ENCODE assay signal across 23 mouse cellular contexts in the genomic region with DNA sequence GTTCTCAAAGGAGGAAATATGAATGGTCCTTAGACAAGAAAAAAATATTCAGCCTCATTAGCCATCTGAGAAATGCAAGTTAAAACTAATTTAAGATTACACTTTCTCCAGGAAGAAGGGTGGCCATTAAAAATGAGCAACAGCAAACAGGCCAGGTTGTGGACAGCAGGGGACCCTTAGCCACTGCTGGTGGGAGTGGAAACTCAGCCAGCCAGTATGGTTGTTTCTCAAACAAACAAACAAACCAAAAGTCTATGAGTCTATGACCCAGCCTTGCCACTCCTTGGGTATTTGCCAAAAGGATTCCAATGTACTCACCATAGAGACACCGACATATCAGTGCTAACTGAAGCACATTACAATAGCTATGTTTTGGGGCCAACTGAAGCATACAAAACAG.
DNase-seq lines count a peak whose midpoint lies in the region; ATAC-seq and TF ChIP-seq lines count a peak whose summit lies in the region.
"Had no signal": no experiment of that assay in that cellular context is flagged by ENCODE, and none has a peak within 500 bp of the region (broad histone marks: within the 10 kb centered on the region; RNA-seq: fewer than 3 reads in every experiment).

No protein-coding gene starts in this region.

- H3K27me3 ChIP-seq in heart, embryonic 11.5 days (ENCODE audit: control insufficient read depth, insufficient read depth, low read length) = no peaks in the 10 kb centered on the region
- H3K27me3 ChIP-seq: CH12.LX; forebrain, embryonic 13.5 days; heart, embryonic 12.5 days; heart, embryonic 15.5 days had no signal

- peaks cover 5% of the 10 kb centered on the region for H3K4me1 ChIP-seq in heart, embryonic 11.5 days (ENCODE audit: control insufficient read depth, insufficient read depth, low read length)
- H3K4me1 ChIP-seq: forebrain, embryonic 10.5 days; forebrain, embryonic 13.5 days; hindbrain, embryonic 10.5 days had no signal

- H3K36me3 ChIP-seq in heart, embryonic 11.5 days (ENCODE audit: control insufficient read depth, insufficient read depth, low read length) = no peaks in the 10 kb centered on the region
- H3K36me3 ChIP-seq: forebrain, embryonic 10.5 days; G1E; heart, embryonic 12.5 days; heart, embryonic 15.5 days; hindbrain, embryonic 10.5 days had no signal

- no peak overlapping the region for H3K4me2 ChIP-seq in heart, embryonic 11.5 days
- H3K4me2 ChIP-seq: forebrain, embryonic 13.5 days; heart, embryonic 12.5 days; heart, embryonic 15.5 days had no signal

- H3K4me3 ChIP-seq in heart, embryonic 11.5 days (ENCODE audit: low read depth, low read length) = no peak overlapping the region
- H3K4me3 ChIP-seq: forebrain, embryonic 10.5 days; forebrain, embryonic 13.5 days; heart, embryonic 12.5 days; heart, embryonic 15.5 days; hindbrain, embryonic 10.5 days had no signal

- TF ChIP-seq POLR2A in brain, embryonic 14.5 days (IDR thresholded peaks at IDR 0.05; ENCODE audit: borderline replicate concordance, extremely low read depth, insufficient read depth, insufficient read length, poor library complexity, severe bottlenecking) = no peak

- intact Hi-C loops in left cerebral cortex, postnatal 4 days (cut with DNase I) = no loop called here

- H3K27ac ChIP-seq in heart, embryonic 11.5 days (ENCODE audit: low read depth, low read length) = no peak overlapping the region
- H3K27ac ChIP-seq: forebrain, embryonic 10.5 days; forebrain, embryonic 13.5 days; heart, embryonic 15.5 days; hindbrain, embryonic 10.5 days had no signal

- H3K9me3 ChIP-seq in heart, embryonic 11.5 days (replicated peaks; ENCODE audit: control insufficient read depth, low read length) = no peaks in the 10 kb centered on the region
- H3K9me3 ChIP-seq: forebrain, embryonic 10.5 days; forebrain, embryonic 13.5 days; G1E; heart, embryonic 12.5 days; heart, embryonic 15.5 days; hindbrain, embryonic 10.5 days had no signal

- DNase-seq in cerebellum, postnatal 14 days = peak; percentile 41 to 61
- DNase-seq in cerebellum, adult 9-10 months = no peak
- DNase-seq in heart, adult 11 months = peak; percentile 29
- peak; percentile 21 for DNase-seq in left cerebral cortex, postnatal 4 days
- DNase-seq in left cerebral cortex, adult 18-20 months (ENCODE audit: low spot score in 2 of 2) = no peak
- DNase-seq in brain, embryonic 14.5 days (ENCODE audit: low read depth) = peak; percentile 26
- DNase-seq: B cell, adult 2 months; gastrocnemius, postnatal 10 days; gastrocnemius, postnatal 36 days; heart, postnatal 36 days had no signal

- WGBS in heart, embryonic 11.5 days (ENCODE audit: insufficient replicate concordance) = 90% methylated on average over 1 of the region's 1 CpGs

- no peak for TF ChIP-seq CTCF in brain, embryonic 14.5 days (IDR thresholded peaks at IDR 0.05; ENCODE audit: borderline replicate concordance, extremely low read depth, insufficient read depth, insufficient read length)

- H3K9ac ChIP-seq in heart, embryonic 11.5 days (ENCODE audit: low read depth, low read length) = no peak overlapping the region
- H3K9ac ChIP-seq: forebrain, embryonic 13.5 days; heart, embryonic 12.5 days; heart, embryonic 15.5 days had no signal

- ATAC-seq in heart, embryonic 11.5 days (replicated peaks; ENCODE audit: insufficient number of reproducible peaks, low FRiP score, low TSS enrichment) = no peak
- ATAC-seq: forebrain, embryonic 13.5 days; forebrain, embryonic 16.5 days; hindbrain, embryonic 16.5 days; inflammation-experienced regulatory T-cells, adult 6 months; intestine, embryonic 16.5 days; Patski had no signal

Comparison
In these comparisons a context has a peak if more than half of its experiments do, and no peak if none do; other contexts are left out.
1. DNase-seq: peak in cerebellum, postnatal 14 days (2 of 2), heart, adult 11 months (single experiment), left cerebral cortex, postnatal 4 days (single experiment) and brain, embryonic 14.5 days (single experiment); none in cerebellum, adult 9-10 months (single experiment) and left cerebral cortex, adult 18-20 months (0 of 2).